Mouse (Mus musculus) bone marrow, adult 2 months (tissue): ENCODE measurements around the gene Hmga1. TPM values are rescaled to one million over a fixed set of nuclear protein-coding genes. Genes with fewer than 3 reads are reported as not detected.

ENCODE experiments used
- H3K27ac ChIP-seq: fragments of 200-500 bp; 2 replicates; pipeline ENCODE4 v1.5.1; 2012; ENCODE audit warnings: low read depth, mild to moderate bottlenecking, control low read depth, inconsistent platforms, low read length; ENCODE audit not compliant: control insufficient read depth, poor library complexity, insufficient read depth
- H3K4me1 ChIP-seq: fragments of 200-500 bp; 2 replicates; pipeline ENCODE4 v1.6.1; 2011; ENCODE audit warnings: low read length; ENCODE audit not compliant: control insufficient read depth, insufficient read depth
- H3K4me3 ChIP-seq: fragments of 200-500 bp; replicated peaks from 2 replicates; pipeline ENCODE3; 2011; ENCODE audit warnings: mild to moderate bottlenecking, low read depth, low read length, control low read depth; ENCODE audit not compliant: control insufficient read depth
- CTCF ChIP-seq: fragments of 200-500 bp; IDR thresholded peaks from 2 replicates; pipeline ENCODE4 v1.5.1; 2011; ENCODE audit warnings: low read length, control low read depth; ENCODE audit not compliant: control insufficient read depth, insufficient read depth
- POLR2A ChIP-seq: fragments of 200-500 bp; IDR thresholded peaks from 2 replicates; pipeline ENCODE4 v1.6.1; 2011; ENCODE audit warnings: low read depth, mild to moderate bottlenecking, control low read depth, low read length, borderline replicate concordance; ENCODE audit not compliant: control insufficient read depth
- WGBS: fragments of 180-500 bp; shearing (Covaris S2); methylation state at CpG from one replicate; pipeline ENCODE4 v1.1.7; 2018; 5-methylcytosine and 5-hydroxymethylcytosine counted together
- polyA plus RNA-seq: library from polyadenylated mRNA; stranded (reverse); fragments of >200 nt; gene quantifications from 2 replicates; pipeline ENCODE4 v1.2.4, GENCODE M21; 2011; ENCODE audit warnings: low replicate concordance; ENCODE audit not compliant: missing spikeins, insufficient read depth, insufficient read length

The Hmga1 gene
- polyA plus RNA-seq, 1 experiment: 99.4 TPM

DNA sequence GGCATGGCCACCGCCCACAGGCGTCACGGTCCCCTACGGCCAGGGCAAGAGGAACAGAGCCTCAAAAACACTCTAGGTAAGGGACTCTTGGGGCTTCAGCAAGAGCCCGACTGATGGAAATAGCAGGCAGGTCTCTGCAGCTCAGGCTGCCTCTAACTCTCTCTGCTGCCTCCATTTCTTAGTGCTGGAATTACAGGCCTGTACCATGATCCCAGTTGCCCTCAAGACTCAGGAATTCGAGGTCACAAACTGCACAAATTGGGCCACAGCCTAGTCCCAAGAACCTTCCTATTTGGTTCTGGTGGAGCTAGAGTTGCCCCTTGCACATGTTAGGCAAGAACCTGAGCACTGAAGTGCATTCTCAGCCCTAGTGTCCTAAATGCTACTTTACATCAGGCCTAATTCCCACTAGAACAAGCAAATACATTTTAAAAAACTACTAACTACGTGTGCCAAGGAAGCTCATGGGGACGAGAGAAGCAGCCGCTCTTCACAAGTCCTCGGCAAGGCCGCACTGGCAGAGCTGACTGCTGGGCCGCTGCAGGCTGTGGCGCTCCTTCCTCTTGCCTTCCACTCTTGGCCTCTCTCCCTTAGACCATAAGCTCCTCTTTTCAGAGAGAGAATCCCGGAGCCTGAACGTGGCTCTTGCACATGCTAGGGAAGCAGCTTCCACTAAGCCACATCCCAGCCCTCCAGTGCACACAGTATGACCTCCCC, 39.5 kb downstream of the Hmga1 start:
- Histone ChIP-seq H3K27ac (no peak overlapping the region), H3K4me1 (peaks cover 1% of the 10 kb centered on the region; the same call in 1 of the 2 replicates), H3K4me3 (no peak overlapping the region)
- 87% methylated on average over 15 of the region's 15 CpGs for WGBS
- TF ChIP-seq POLR2A: no peak

DNA sequence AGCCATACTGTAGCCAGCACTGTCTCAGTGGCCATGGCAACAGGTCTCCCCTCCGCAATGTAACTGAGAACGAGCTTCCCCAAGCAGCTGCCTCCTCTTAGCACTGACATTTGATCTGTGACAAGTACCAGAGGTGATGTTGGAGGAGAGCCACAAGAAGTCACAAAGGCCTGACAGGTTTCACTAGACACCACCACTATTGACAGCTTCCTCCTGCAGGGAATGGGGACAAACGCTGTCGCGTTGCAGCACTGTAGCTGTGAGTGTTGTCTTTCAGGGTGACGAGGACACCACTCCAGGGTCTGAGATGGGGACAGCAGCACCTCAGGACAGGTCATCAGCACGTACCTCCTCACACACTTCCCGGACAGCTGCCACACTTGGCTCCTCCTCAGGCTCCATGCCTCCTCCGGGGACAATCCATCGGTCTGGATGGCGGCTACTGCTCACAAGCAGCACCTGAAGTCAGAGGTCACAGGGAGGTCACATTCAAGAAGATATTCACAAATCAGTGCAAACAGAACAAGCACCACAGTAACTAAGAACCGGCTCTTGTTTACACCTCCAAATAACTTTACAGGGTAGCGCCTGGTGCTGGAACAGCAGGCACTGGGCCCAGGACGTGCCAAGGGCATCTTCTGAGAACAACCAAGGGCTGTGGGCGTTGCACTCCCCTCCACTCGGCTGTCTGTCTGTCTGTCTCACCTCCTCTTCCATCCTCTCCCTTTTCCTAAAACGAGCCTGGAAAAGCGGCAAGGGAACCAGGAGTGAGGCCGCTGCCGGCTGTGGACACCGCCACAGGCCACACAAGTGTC, 40.3 kb downstream of the Hmga1 start:
- Histone ChIP-seq H3K4me3 (no peak overlapping the region), H3K4me1 (peaks cover 1% of the 10 kb centered on the region; the same call in 1 of the 2 replicates), H3K27ac (no peak overlapping the region)
- TF ChIP-seq POLR2A: no peak; the same call in 1 of the 2 replicates
- TF ChIP-seq CTCF: no peak
- WGBS: 86% methylated on average over 21 of the region's 21 CpGs

GRCm38 (mm10) chr17:27600286-27600685, 44.0 kb downstream of the Hmga1 start:
- 75% methylated on average over 3 of the region's 3 CpGs for WGBS
- TF ChIP-seq POLR2A (no peak), CTCF (no peak)
- H3K4me3 ChIP-seq: no peak overlapping the region
- peaks cover 1% of the 10 kb centered on the region; the same call in 1 of the 2 replicates for H3K4me1 ChIP-seq
- H3K27ac ChIP-seq: no peak overlapping the region

DNA sequence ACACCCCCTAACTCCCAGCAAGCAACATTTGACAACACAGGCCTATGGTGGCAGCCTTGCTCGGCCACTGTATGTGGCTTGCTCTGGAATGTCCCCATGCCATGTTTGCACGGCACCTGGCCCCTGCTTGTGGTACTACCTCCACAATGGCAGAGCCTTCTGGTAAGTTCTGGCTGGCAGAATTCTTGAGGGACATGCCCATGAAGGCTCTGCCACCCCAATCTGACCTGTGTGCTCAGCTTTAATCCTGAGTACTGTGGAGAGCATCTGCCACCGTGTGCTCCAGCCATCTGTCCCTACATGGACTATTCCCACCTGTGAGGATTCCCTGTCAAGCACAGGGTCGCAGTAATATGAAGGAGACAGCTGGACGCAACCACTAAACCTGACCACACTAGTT, 44.6 kb downstream of the Hmga1 start:
- H3K27ac ChIP-seq: no peak overlapping the region; the same call in 1 of the 2 replicates
- TF ChIP-seq CTCF (no peak), POLR2A (no peak)
- peaks cover 1% of the 10 kb centered on the region; the same call in 1 of the 2 replicates for H3K4me1 ChIP-seq
- 68% methylated on average over 5 of the region's 5 CpGs for WGBS
- H3K4me3 ChIP-seq: no peak overlapping the region

- Histone ChIP-seq H3K4me1 (peaks cover 1% of the 10 kb centered on the region; the same call in 1 of the 2 replicates), H3K4me3 (no peak overlapping the region), H3K27ac (no peak overlapping the region)
- WGBS: 63% methylated on average over 2 of the region's 2 CpGs
- no peak for TF ChIP-seq POLR2A
- no peak for TF ChIP-seq CTCF
Observed at GRCm38 (mm10) chr17:27603036-27603435, 46.7 kb downstream of the Hmga1 start.

DNA sequence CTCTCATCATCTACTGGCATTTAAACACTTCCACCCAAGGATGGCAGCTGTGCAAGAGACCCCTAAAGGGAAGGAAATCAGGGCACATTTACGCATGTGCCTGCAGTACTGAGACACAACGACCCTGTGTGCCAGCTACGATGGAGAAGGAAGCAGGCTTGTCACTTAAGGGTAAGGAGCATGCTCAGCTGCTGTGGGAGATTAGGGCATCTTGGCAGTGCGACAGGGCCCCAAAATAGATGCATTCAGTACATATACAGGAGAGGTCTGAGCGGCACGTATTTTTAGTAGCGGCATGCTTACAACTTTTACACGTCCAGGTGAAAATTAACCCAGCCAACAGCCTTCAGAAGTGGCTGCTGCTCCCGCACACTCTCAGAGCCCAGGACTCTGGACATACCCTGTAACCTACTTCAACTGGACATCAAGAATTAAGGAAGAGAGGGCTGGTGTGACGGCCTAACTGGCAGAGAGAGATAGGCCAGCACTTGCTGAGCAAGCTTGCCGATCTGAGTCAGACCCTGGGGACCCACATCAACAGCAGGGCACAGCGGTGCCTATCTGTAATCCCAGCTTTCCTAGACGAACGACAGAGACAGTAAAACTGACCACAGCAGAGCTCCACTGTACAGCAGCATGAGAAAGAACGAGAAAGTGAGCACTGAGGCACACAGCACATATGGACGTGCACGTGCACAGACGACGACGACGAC, 47.4 kb downstream of the Hmga1 start:
- peaks cover 1% of the 10 kb centered on the region; the same call in 1 of the 2 replicates for H3K4me1 ChIP-seq

GRCm38 (mm10) chr17:27609576-27609975, 53.3 kb downstream of the Hmga1 start:
- Histone ChIP-seq H3K4me3 (no peak overlapping the region), H3K27ac (no peak overlapping the region), H3K4me1 (peaks cover 4% of the 10 kb centered on the region)
- WGBS: 82% methylated on average over 7 of the region's 7 CpGs
- TF ChIP-seq POLR2A (no peak), CTCF (no peak)

More for the DNA sequence above, 47.4 kb downstream of the Hmga1 start:
- H3K4me3 ChIP-seq: no peak overlapping the region
- TF ChIP-seq CTCF (no peak), POLR2A (no peak)
- WGBS: 35% methylated on average over 21 of the region's 21 CpGs
- 0 out of 2 replicates have a peak overlapping the region, but pooled peaks have one; percentile 6 for H3K27ac ChIP-seq

DNA sequence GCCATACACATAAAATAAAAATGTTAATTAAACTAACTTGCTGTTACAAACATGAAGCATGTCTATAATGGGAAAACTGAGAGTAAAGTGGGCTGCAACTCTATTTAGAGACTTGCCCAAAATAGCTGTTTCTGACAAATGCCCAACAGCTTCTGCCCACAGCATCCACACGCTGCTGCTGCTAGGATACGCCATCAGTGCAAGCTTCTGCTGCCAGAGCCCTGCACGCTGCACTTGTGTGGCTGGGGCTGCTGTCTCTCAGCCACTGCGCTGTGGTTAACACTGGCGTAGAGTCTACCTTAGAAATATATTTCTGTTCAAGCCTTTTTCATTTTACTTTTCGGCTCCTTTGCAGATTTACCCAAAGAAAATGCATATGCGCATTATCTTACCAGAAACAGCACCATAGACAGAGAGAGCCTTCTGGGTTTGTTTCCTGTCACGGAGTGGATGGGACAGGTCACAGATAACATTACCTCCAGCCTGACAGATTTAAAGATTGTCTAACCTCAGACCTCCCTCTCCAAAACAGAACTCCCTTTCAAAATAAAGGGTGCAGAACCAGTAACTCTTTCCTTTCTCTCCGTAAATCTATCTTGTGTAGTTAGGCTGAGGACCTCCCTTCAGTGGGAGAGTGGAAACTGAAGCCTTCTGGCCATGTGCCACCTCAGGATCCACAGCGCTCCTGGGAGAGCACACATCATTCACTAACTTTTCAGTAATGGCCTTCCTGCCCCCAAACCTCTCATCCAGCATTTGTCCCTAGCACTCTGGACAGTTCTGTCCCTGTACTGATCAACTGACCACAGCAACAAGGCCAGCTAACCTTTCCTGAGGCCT, 54.6 kb downstream of the Hmga1 start:
- Histone ChIP-seq H3K4me3 (no peak overlapping the region), H3K4me1 (peaks cover 4% of the 10 kb centered on the region), H3K27ac (no peak overlapping the region)
- TF ChIP-seq CTCF (no peak), POLR2A (no peak)
- WGBS: 52% methylated on average over 10 of the region's 10 CpGs
